Mouse (Mus musculus): ENCODE measurements around the gene Slc28a3.

DNA sequence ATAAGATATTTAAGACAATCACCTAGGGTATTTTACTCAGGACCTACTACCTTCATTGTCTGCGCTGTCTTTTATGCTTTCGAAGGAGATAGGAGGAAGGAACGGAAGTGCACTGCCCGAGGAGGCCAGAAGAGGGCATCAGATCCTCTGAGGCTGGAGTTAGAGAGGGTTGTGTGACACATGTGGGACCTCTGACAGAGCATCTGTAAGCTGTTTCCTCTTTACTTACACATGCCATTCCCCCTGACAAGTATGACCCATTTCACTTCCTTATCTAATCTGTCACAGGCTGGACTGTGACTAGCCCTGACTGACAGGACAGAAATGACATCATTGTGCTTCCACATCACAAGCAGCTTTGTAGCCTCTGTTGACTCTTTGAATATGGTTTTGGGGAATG is 94.4 kb downstream of the Slc28a3 start:
- TF ChIP-seq CTCF (IDR thresholded peaks at IDR 0.05; ENCODE audit: extremely low read depth, insufficient read depth, insufficient read length, insufficient replicate concordance) (no peak), POLR2A (IDR thresholded peaks at IDR 0.05; ENCODE audit: low read depth, low read length) (no peak)
